Mouse (Mus musculus): Measurements from ENCODE around the gene Tom1l1. TPM values are rescaled to one million over a fixed set of nuclear protein-coding genes. Genes with fewer than 3 reads are reported as not detected.

The Tom1l1 gene
- 25.0 and 30.7 TPM in 2 replicates for polyA plus RNA-seq (2012; rRNA removed)

DNA sequence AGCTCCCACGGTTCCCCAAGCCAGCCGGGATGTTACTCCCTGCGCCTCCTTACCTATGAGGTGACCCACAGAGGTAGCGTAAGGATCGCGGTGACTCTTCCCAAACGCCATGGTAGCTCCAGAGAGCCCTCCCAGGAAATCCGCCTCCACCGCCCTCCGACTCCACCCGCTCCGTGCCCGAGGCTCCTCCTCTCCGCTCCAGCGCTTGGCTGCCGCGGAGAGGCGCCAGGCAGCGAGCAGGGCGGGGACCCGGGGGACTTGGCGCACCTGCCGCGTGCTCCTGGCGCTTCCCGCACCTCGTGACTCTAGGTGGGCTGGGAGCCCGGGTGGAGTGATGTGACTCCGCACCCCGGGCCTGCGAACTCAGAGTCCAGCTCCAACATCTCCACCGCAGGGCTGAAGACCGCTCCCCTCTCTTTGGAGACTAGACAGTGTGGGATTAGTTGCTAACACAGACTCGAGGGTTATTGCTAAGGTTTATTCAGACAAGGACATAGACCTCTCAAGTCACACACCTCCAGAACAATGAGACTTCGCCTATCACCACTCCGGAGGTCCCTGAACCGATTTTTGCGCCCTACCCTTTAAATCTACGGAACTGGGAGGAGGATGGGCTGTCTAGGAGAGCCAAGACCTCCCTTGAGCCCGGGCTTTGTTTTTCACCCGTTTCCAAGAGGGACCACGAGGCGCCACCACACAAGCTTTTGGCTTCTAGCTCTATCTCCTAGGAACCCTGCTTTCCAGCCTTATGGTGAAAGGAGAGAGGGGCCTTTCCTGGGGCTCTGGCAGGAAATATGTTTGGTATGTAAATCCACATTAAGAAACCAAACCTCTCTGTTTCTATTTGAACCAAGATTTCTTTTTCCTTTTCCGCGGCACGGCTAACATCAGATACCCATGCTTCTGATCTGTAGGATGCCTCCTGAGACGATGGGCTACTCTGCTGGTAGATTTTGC lies at the start of gene Tom1l1:
Gene Tom1l1, minus strand, starts transcription at position 907 of the 957 bp plus-strand sequence.

DNA sequence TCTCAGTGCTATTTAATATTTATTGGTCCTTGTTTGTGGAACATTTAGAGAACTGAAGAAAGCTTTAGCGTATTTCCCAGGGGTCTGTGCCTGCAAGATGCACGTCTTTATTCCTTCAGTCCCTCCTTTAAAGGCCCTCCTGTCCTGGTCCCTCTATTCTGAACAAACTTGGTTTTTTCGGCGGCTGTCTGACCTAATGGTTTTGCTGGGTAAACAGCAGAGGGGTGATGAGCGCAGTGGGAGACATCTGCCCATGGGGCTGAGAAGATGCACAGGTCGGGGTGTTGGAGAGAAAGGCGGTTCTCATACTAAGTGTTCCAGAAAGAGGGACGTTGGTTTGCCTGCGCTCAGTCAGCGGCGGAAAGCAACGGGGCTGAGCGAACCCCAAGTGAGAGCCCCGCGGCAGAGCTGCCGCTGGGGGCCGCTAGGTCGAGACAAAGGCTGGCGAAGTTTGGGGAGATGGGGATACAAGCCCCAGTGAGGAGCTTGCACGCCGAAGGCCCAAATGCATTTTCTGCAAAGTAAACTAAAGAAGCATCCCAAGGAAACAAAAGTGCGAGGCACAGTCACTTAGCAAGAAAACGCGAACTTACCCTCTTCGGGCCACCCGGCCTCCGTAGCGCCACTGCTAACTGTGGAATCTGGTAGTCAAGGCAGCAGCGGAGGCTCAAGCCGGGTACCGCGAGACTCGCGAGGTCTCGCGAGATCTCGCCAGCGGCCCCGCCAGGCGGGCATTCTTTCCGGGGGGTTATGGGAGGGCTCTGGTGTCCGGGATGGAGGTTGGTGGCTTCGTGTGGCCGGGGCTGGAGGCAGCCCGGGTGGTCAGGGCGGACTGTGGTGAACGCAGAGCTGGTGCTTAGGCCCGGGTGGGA lies 50.5 kb downstream of the Tom1l1 start, which contains the start of the genes Stxbp4 and Cox11:
Gene Stxbp4, minus strand, starts transcription at position 645 of the 872 bp plus-strand sequence.
Gene Cox11, plus strand, starts transcription at position 734 of the 872 bp plus-strand sequence.

Other genes starting within 250 kb of the Tom1l1 start
- 2.8 and 3.1 TPM in 2 replicates for gene Stxbp4, start 50.3 kb downstream of the Tom1l1 start, polyA plus RNA-seq (2012; rRNA removed)
- 16.5 and 19.3 TPM in 2 replicates for gene Cox11, start 50.2 kb downstream of the Tom1l1 start, polyA plus RNA-seq (2012; rRNA removed)